Mouse (Mus musculus): Measurements from ENCODE around the gene Prr29. TPM values are rescaled to one million over a fixed set of nuclear protein-coding genes. Genes with fewer than 3 reads are reported as not detected.

Gene Prr29
- total and polyA plus RNA-seq, 3 experiments, result 0.61 TPM; not detected in 2

- peaks cover 8% of the 10 kb centered on the region for H3K79me2 ChIP-seq (ENCODE audit: control insufficient read depth, insufficient read depth, low read length, poor library complexity)
- peaks cover 0 to 44% of the 10 kb centered on the region in 2 experiments; a peak in 2 of 4 replicates for H3K36me3 ChIP-seq (ENCODE audit: control insufficient read depth in 1 of 2, insufficient read depth in 2 of 2, low read length in 2 of 2)
- H3K9me3 ChIP-seq (replicated peaks; ENCODE audit: insufficient read depth, low read length), result no peaks in the 10 kb centered on the region
- DNase-seq (ENCODE audit: low read depth, low spot score), result peak; percentile 94
- H3K27ac ChIP-seq (ENCODE audit: control insufficient read depth, low read depth, low read length), result peak overlapping the region; percentile 96
- peak overlapping the region; percentile 64 to 80 for H3K4me3 ChIP-seq (ENCODE audit: control insufficient read depth in 1 of 2, insufficient read depth in 1 of 2, low read depth in 2 of 2, low read length in 2 of 2)
- H3K4me1 ChIP-seq (ENCODE audit: control insufficient read depth in 1 of 2, insufficient read depth in 2 of 2, low read length in 2 of 2), result peaks cover 24 to 47% of the 10 kb centered on the region in 2 experiments
- H3K9ac ChIP-seq (ENCODE audit: control insufficient read depth, low read depth, low read length, poor library complexity, severe bottlenecking), result peak overlapping the region; percentile 77
- H3K27me3 ChIP-seq (ENCODE audit: control insufficient read depth in 1 of 2, insufficient read depth in 2 of 2, low read length in 2 of 2), result no peaks in the 10 kb centered on the region
- TF ChIP-seq GABPA (IDR thresholded peaks at IDR 0.05; ENCODE audit: low read depth, low read length) (no peak), E2F4 (IDR thresholded peaks at IDR 0.05; ENCODE audit: borderline replicate concordance, low read depth, low read length) (no peak), CTCF (IDR thresholded peaks at IDR 0.05 in 2 of 3, conservative IDR thresholded peaks at IDR 0.05 in 1 of 3; ENCODE audit: control insufficient read depth in 1 of 3, insufficient read depth in 1 of 3, low read depth in 2 of 3, low read length in 3 of 3, poor library complexity in 1 of 3, severe bottlenecking in 1 of 3) (no peak), MAZ (IDR thresholded peaks at IDR 0.05; ENCODE audit: low read depth, low read length) (0 out of 2 replicates have a peak, but pooled peaks have one; percentile 46), HCFC1 (IDR thresholded peaks at IDR 0.05; ENCODE audit: low read depth, low read length) (peak; percentile 86), POLR2AphosphoS5 (IDR thresholded peaks at IDR 0.05; ENCODE audit: borderline replicate concordance, low read depth, low read length) (no peak), POLR2AphosphoS2 (IDR thresholded peaks at IDR 0.05; ENCODE audit: low read length) (no peak), TCF12 (IDR thresholded peaks at IDR 0.05; ENCODE audit: low read depth, low read length) (peak; percentile 49; the same call in 1 of the 2 replicates), SMC3 (IDR thresholded peaks at IDR 0.05; ENCODE audit: low read depth, low read length) (no peak), RCOR1 (IDR thresholded peaks at IDR 0.05; ENCODE audit: low read depth, low read length) (0 out of 2 replicates have a peak, but pooled peaks have one; percentile 16), KAT2A (conservative IDR thresholded peaks at IDR 0.05; ENCODE audit: low read depth, low read length) (no peak; the same call in 1 of the 2 replicates), NELFE (IDR thresholded peaks at IDR 0.05; ENCODE audit: low read depth, low read length) (peak; percentile 77), TAL1 (IDR thresholded peaks at IDR 0.05; ENCODE audit: low read length) (no peak), EP300 (IDR thresholded peaks at IDR 0.05; ENCODE audit: low read depth in 1 of 2, low read length in 2 of 2) (no peak), ZNF384 (IDR thresholded peaks at IDR 0.05; ENCODE audit: low read depth, low read length) (no peak), RAD21 (IDR thresholded peaks at IDR 0.05; ENCODE audit: low read depth, low read length) (no peak), USF1 (IDR thresholded peaks at IDR 0.05; ENCODE audit: low read depth, low read length) (peak; percentile 54), MAX (IDR thresholded peaks at IDR 0.05; ENCODE audit: low read length) (peak; percentile 46; the same call in 1 of the 2 replicates), ZC3H11A (IDR thresholded peaks at IDR 0.05; ENCODE audit: low read depth, low read length) (no peak), MXI1 (IDR thresholded peaks at IDR 0.05; ENCODE audit: low read depth, low read length) (peak; percentile 57; the same call in 1 of the 2 replicates), ZKSCAN1 (IDR thresholded peaks at IDR 0.05; ENCODE audit: low read depth, low read length) (no peak), GATA1 (IDR thresholded peaks at IDR 0.05; ENCODE audit: low read depth, low read length) (peak; percentile 90), POLR2A (IDR thresholded peaks at IDR 0.05; ENCODE audit: control insufficient read depth in 1 of 2, insufficient read depth in 1 of 2, low read depth in 1 of 2, low read length in 2 of 2, poor library complexity in 1 of 2) (peak in 1 of 2 experiments; percentile 67; a peak in 2 of 4 replicates), MYB (IDR thresholded peaks at IDR 0.05; ENCODE audit: low read depth, low read length) (no peak), NRF1 (IDR thresholded peaks at IDR 0.05; ENCODE audit: insufficient read depth, low read depth, low read length, poor library complexity, severe bottlenecking) (no peak), ETS1 (IDR thresholded peaks at IDR 0.05; ENCODE audit: low read depth, low read length) (peak; percentile 33), CHD1 (IDR thresholded peaks at IDR 0.05; ENCODE audit: low read depth, low read length) (no peak), JUND (IDR thresholded peaks at IDR 0.05; ENCODE audit: low read depth, low read length) (no peak), CHD2 (IDR thresholded peaks at IDR 0.05; ENCODE audit: low read length) (peak; percentile 62), MEF2A (IDR thresholded peaks at IDR 0.05; ENCODE audit: extremely low read depth, insufficient replicate concordance, low read depth, low read length, poor library complexity, severe bottlenecking) (no peak), UBTF (IDR thresholded peaks at IDR 0.05; ENCODE audit: borderline replicate concordance, insufficient read depth, low read depth, low read length) (no peak), USF2 (IDR thresholded peaks at IDR 0.05; ENCODE audit: borderline replicate concordance in 1 of 2, insufficient read depth in 1 of 2, low read depth in 1 of 2, low read length in 2 of 2) (no peak), TBP (IDR thresholded peaks at IDR 0.05; ENCODE audit: low read depth, low read length) (peak; percentile 75), MYC (IDR thresholded peaks at IDR 0.05; ENCODE audit: low read depth, low read length) (peak; percentile 62; the same call in 1 of the 2 replicates), ELF1 (IDR thresholded peaks at IDR 0.05; ENCODE audit: low read depth, low read length) (no peak), SIN3A (IDR thresholded peaks at IDR 0.05; ENCODE audit: low read length) (peak; percentile 68; the same call in 1 of the 2 replicates), MAFK (IDR thresholded peaks at IDR 0.05; ENCODE audit: borderline replicate concordance, low read depth, low read length) (no peak)
Observed at GRCm38 (mm10) chr11:106387020-106387419, 21.7 kb downstream of the Prr29 start.

Data from MEL (cell line).